Mouse (Mus musculus): Measurements from ENCODE around the gene Nhsl1.

DNA sequence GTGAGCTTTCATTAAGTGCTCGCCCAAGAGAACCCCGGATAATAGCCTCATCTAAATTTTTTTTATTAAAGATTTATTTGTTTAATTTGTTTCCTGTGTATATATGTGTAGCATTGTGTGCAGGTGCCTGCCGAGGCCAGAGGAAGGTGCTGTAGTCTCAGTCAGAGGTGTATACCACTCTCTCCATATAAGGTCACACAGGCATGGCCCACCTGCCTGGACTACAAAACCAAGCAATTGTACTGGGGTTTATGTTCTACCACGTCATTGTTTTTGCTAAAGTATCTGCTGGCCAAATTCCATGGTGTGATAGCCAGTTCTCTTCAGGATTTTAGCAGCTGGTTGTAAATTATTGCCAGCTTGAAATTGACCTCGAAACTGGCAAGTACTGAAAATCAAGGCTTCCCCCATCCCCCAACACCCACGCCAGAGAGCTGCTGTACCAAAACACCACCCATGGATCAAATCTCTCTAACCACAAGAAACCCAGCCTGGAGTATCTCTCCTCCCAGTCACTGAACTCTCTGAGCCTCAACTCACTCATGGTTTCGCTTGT, 81.4 kb downstream of the Nhsl1 start:
- TF ChIP-seq CTCF (IDR thresholded peaks at IDR 0.05; ENCODE audit: extremely low read depth, insufficient read depth, insufficient read length, insufficient replicate concordance) (no peak), POLR2A (IDR thresholded peaks at IDR 0.05; ENCODE audit: low read depth, low read length) (no peak)
